Mouse (Mus musculus) liver, embryonic 12.5 days (tissue): ENCODE data around the gene Nrxn1. TPM values are rescaled to one million over a fixed set of nuclear protein-coding genes. Genes with fewer than 3 reads are reported as not detected.

Experiments used
- ATAC-seq: fragments of 200-750 bp; cut with Nextera tagmentation; 2 replicates; pipeline ENCODE4 v1.8.0; 2017; ENCODE audit warnings: moderate number of reproducible peaks, mild to moderate bottlenecking, moderate library complexity
- H3K27ac ChIP-seq: fragments of 300-500 bp; sonication (generic); 2 replicates; pipeline ENCODE4 v1.5.1; 2016; ENCODE audit warnings: mild to moderate bottlenecking
- H3K27me3 ChIP-seq: fragments of 300-500 bp; sonication (generic); replicated peaks from 2 replicates; pipeline ENCODE4 v1.6.1; 2016; ENCODE audit warnings: mild to moderate bottlenecking, moderate library complexity
- H3K36me3 ChIP-seq: fragments of 300-500 bp; sonication (generic); 2 replicates; pipeline ENCODE4 v1.6.1; 2016; ENCODE audit warnings: mild to moderate bottlenecking, moderate library complexity
- H3K4me1 ChIP-seq: fragments of 300-500 bp; sonication (generic); 2 replicates; pipeline ENCODE4 v1.6.1; 2016
- H3K4me2 ChIP-seq: fragments of 300-500 bp; sonication (generic); 2 replicates; pipeline ENCODE4 v1.6.1; 2016; ENCODE audit warnings: mild to moderate bottlenecking, moderate library complexity
- H3K4me3 ChIP-seq: fragments of 300-500 bp; sonication (generic); 2 replicates; pipeline ENCODE4 v1.5.1; 2016; ENCODE audit warnings: mild to moderate bottlenecking, moderate library complexity
- H3K9ac ChIP-seq: fragments of 300-500 bp; sonication (generic); 2 replicates; pipeline ENCODE4 v1.6.1; 2016; ENCODE audit warnings: mild to moderate bottlenecking, moderate library complexity
- H3K9me3 ChIP-seq: fragments of 300-500 bp; sonication (generic); replicated peaks from 2 replicates; pipeline ENCODE4 v1.6.1; 2016; ENCODE audit warnings: mild to moderate bottlenecking, moderate library complexity
- WGBS: fragments of 180-500 bp; shearing (Covaris S2); methylation state at CpG from one replicate; pipeline ENCODE4 v1.1.7; 2016; ENCODE audit not compliant: insufficient replicate concordance; 5-methylcytosine and 5-hydroxymethylcytosine counted together
- microRNA-seq: library from miRNA; unstranded; fragments of <30 nt; microRNA quantifications from one replicate; pipeline ENCODE4, GENCODE M21; 2017
- polyA plus RNA-seq: library from polyadenylated mRNA; unstranded; fragments of >200 nt; fragmentation: Nextera tagmentation; extraction: Ambion mirVana; gene quantifications from 2 replicates; pipeline ENCODE4 v1.2.1, GENCODE M21; 2016

The Nrxn1 gene
- polyA plus RNA-seq, 1 experiment from 2014 or later: 0.39 TPM

GRCm38 (mm10) chr17:90054312-90054711 lies 1038.6 kb downstream of the Nrxn1 start:
- Histone ChIP-seq H3K36me3 (no peaks in the 10 kb centered on the region), H3K4me2 (no peak overlapping the region), H3K4me1 (no peaks in the 10 kb centered on the region), H3K9me3 (no peaks in the 10 kb centered on the region), H3K9ac (no peak overlapping the region), H3K27me3 (no peaks in the 10 kb centered on the region), H3K27ac (no peak overlapping the region), H3K4me3 (no peak overlapping the region)
- ATAC-seq: no peak
- 50% methylated on average over 5 of the region's 5 CpGs for whole genome bisulfite sequencing

GRCm38 (mm10) chr17:90039316-90039715 lies 1053.6 kb downstream of the Nrxn1 start:
- no peak for ATAC-seq
- Histone ChIP-seq H3K9ac (no peak overlapping the region), H3K4me1 (no peaks in the 10 kb centered on the region), H3K9me3 (no peaks in the 10 kb centered on the region), H3K4me3 (no peak overlapping the region), H3K4me2 (no peak overlapping the region), H3K27me3 (no peaks in the 10 kb centered on the region), H3K36me3 (no peaks in the 10 kb centered on the region), H3K27ac (no peak overlapping the region)
- 50% methylated on average over 1 of the region's 1 CpGs for whole genome bisulfite sequencing

GRCm38 (mm10) chr17:90032416-90032815 lies 1060.5 kb downstream of the Nrxn1 start:
- no peak overlapping the region for H3K9ac ChIP-seq
- no peaks in the 10 kb centered on the region for H3K4me1 ChIP-seq
- no peaks in the 10 kb centered on the region for H3K36me3 ChIP-seq
- H3K4me2 ChIP-seq: no peak overlapping the region
- H3K9me3 ChIP-seq: no peaks in the 10 kb centered on the region
- H3K27me3 ChIP-seq: no peaks in the 10 kb centered on the region
- 55% methylated on average over 2 of the region's 2 CpGs for WGBS
- no peak overlapping the region for H3K27ac ChIP-seq
- H3K4me3 ChIP-seq: no peak overlapping the region
- no peak for ATAC-seq

DNA sequence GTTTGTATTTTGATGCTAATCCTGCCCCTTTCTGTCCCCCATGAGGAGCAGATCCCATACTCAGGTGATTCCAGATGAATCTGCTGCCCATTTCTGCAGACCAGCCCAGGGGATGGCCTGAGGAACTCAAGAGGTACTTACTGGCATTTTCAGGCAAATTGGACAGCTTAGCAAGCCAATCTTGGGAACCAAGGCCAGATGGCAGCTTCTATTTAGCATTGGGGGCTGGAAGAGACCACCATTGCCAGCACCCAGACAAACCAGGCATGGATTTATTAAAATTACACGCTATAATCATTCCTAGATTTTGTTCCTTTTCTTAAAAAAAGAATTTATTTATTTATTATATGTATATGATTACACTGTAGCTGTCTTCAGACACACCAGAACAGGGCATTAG lies 1076.2 kb downstream of the Nrxn1 start:
- Histone ChIP-seq H3K9ac (no peak overlapping the region), H3K4me2 (no peak overlapping the region), H3K4me1 (no peaks in the 10 kb centered on the region), H3K27me3 (no peaks in the 10 kb centered on the region), H3K27ac (no peak overlapping the region), H3K9me3 (0 out of 2 replicates have a peak, but pooled peaks cover 6% of the 10 kb centered on the region), H3K4me3 (no peak overlapping the region), H3K36me3 (no peaks in the 10 kb centered on the region)
- ATAC-seq: no peak
- WGBS: 44% methylated on average over 1 of the region's 1 CpGs

GRCm38 (mm10) chr17:90011761-90012160 lies 1081.1 kb downstream of the Nrxn1 start:
- Histone ChIP-seq H3K4me3 (no peak overlapping the region), H3K27me3 (no peaks in the 10 kb centered on the region), H3K36me3 (no peaks in the 10 kb centered on the region), H3K27ac (no peak overlapping the region), H3K9ac (no peak overlapping the region), H3K4me2 (no peak overlapping the region), H3K4me1 (no peaks in the 10 kb centered on the region), H3K9me3 (0 out of 2 replicates have a peak, but pooled peaks cover 6% of the 10 kb centered on the region)
- 71% methylated on average over 1 of the region's 1 CpGs for WGBS
- no peak for ATAC-seq

- Histone ChIP-seq H3K27me3 (no peaks in the 10 kb centered on the region), H3K4me3 (no peak overlapping the region), H3K4me1 (no peaks in the 10 kb centered on the region), H3K27ac (no peak overlapping the region), H3K36me3 (no peaks in the 10 kb centered on the region), H3K9me3 (no peaks in the 10 kb centered on the region), H3K9ac (no peak overlapping the region), H3K4me2 (no peak overlapping the region)
- WGBS: 37% methylated on average over 5 of the region's 5 CpGs
- ATAC-seq: no peak
Observed at GRCm38 (mm10) chr17:90007438-90008109, 1085.3 kb downstream of the Nrxn1 start.

GRCm38 (mm10) chr17:89990651-89991050 lies 1102.2 kb downstream of the Nrxn1 start:
- ATAC-seq: no peak
- Histone ChIP-seq H3K4me3 (no peak overlapping the region), H3K27ac (no peak overlapping the region), H3K4me1 (no peaks in the 10 kb centered on the region), H3K9ac (no peak overlapping the region), H3K27me3 (no peaks in the 10 kb centered on the region), H3K9me3 (no peaks in the 10 kb centered on the region), H3K4me2 (no peak overlapping the region), H3K36me3 (no peaks in the 10 kb centered on the region)
- WGBS: 77% methylated on average over 4 of the region's 4 CpGs

Small RNA genes lying within 50 kb of the gene (microRNA-seq; reads per million reads assigned to microRNA genes)
- gene Gm24510 (not detected), gene Gm27475 (not detected), gene Gm47307 (not detected)
